Mouse (Mus musculus): ENCODE data around the gene Slc22a7.

GRCm38 (mm10) chr17:46408478-46408877 is 29.8 kb downstream of the Slc22a7 start:
- no peak for TF ChIP-seq CTCF (IDR thresholded peaks at IDR 0.05; ENCODE audit: control insufficient read depth, insufficient read depth, insufficient replicate concordance, low read depth, low read length)
- no peak for TF ChIP-seq POLR2A (IDR thresholded peaks at IDR 0.05; ENCODE audit: control insufficient read depth, low read depth, low read length)

Measured in testis, adult 2 months (tissue).